Mouse (Mus musculus) midbrain, embryonic 12.5 days (tissue): ENCODE measurements around the gene Mlc1. TPM values are rescaled to one million over a fixed set of nuclear protein-coding genes. Genes with fewer than 3 reads are reported as not detected.

Experiments
- polyA plus RNA-seq: library from polyadenylated mRNA; unstranded; fragments of >200 nt; fragmentation: Nextera tagmentation; extraction: Ambion mirVana; gene quantifications from 2 replicates; pipeline ENCODE4 v1.2.1, GENCODE M21; 2016

Gene Mlc1
- polyA plus RNA-seq, 1 experiment from 2014 or later, result 3.8 TPM

Other genes with a start within 250 kb of the Mlc1 start
- 28.5 and 28.8 TPM in 2 replicates for gene Brd1, start 244.8 kb downstream of the Mlc1 start, polyA plus RNA-seq
- 42.1 and 44.3 TPM in 2 replicates for gene Zbed4, start 227.3 kb downstream of the Mlc1 start, polyA plus RNA-seq
- gene Alg12, start 159.7 kb downstream of the Mlc1 start, polyA plus RNA-seq, result 8.3 and 9.3 TPM in 2 replicates
- gene Creld2, start 159.4 kb downstream of the Mlc1 start, polyA plus RNA-seq, result 58.8 and 62.5 TPM in 2 replicates
- gene Pim3, start 116.8 kb downstream of the Mlc1 start, polyA plus RNA-seq, result 41.4 and 49.3 TPM in 2 replicates
- gene Ttll8, start 24.6 kb downstream of the Mlc1 start, polyA plus RNA-seq, result not detected in 2 replicates
- gene Mov10l1, start 3.9 kb upstream of the Mlc1 start, polyA plus RNA-seq, result not detected in 2 replicates
- gene Panx2, start 80.7 kb upstream of the Mlc1 start, polyA plus RNA-seq, result 1.6 and 2.1 TPM in 2 replicates
- 47.9 and 49.2 TPM in 2 replicates for gene Trabd, start 96.1 kb upstream of the Mlc1 start, polyA plus RNA-seq
- 23.7 and 28.1 TPM in 2 replicates for gene Selenoo, start 110.1 kb upstream of the Mlc1 start, polyA plus RNA-seq
- 25.0 and 25.1 TPM in 2 replicates for gene Tubgcp6, start 144.1 kb upstream of the Mlc1 start, polyA plus RNA-seq
- 20.3 and 25.1 TPM in 2 replicates for gene Hdac10, start 149.7 kb upstream of the Mlc1 start, polyA plus RNA-seq
- gene Mapk12, start 161.7 kb upstream of the Mlc1 start, polyA plus RNA-seq, result 14.5 and 20.1 TPM in 2 replicates
- 45.7 and 50.2 TPM in 2 replicates for gene Mapk11, start 170.6 kb upstream of the Mlc1 start, polyA plus RNA-seq
- 164 and 170 TPM in 2 replicates for gene Plxnb2, start 201.8 kb upstream of the Mlc1 start, polyA plus RNA-seq
- 53.3 and 58.6 TPM in 2 replicates for gene Dennd6b, start 217.5 kb upstream of the Mlc1 start, polyA plus RNA-seq
- gene Ppp6r2, start 232.5 kb upstream of the Mlc1 start, polyA plus RNA-seq, result 63.7 and 68.5 TPM in 2 replicates